Mouse (Mus musculus): ENCODE results near the gene Bnip3.

The Bnip3 gene

DNA sequence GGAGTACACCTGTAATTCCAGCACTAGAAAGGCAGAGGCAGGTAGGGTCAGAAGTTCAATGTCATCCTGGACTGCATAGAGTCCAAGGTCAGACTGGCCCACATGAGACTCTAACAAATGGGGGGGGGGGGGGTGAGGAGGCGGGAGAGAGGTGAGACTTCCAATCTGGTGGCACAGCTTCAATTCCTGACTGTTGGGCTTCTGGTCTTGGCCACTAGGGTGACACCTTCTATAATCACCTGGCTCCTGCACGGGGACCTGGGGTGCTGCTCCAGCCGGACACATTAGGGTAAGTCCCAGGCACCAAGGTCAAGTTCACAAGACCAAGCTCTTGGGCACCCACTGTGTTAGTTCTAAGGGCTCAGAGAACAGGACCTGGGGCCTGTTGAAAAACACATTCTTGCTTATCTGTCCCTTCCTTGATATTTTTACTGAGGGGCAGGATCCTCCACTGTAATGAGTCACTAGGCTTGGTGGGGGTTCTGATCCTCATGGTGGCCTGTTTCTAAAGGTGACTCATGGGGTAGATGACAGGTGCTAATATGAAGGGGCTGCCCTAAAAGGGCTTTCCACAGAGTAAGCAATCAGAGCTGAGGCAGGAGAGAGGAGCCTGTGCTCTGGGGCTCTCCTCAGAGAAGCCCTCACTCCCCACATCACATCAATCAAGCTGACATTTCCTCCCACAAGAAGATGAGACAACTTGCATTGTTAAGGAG is 67.7 kb downstream of the Bnip3 start:
- DNase-seq, result no peak

Measured in thymus, adult 18-20 months (tissue).